Mouse (Mus musculus): ENCODE results near the gene Gpc1.

GRCm38 (mm10) chr1:92892791-92893190 is 61.3 kb downstream of the Gpc1 start:
- TF ChIP-seq CTCF (IDR thresholded peaks at IDR 0.05; ENCODE audit: borderline replicate concordance, insufficient read depth, low read length) (no peak), POLR2A (IDR thresholded peaks at IDR 0.05; ENCODE audit: low read depth, low read length) (no peak)

Measured in embryonic fibroblast, embryonic 13.5 days (primary cell).